Mouse (Mus musculus) layer of hippocampus, postnatal 14 days (tissue): ENCODE data around the gene Kcnj15. TPM values are rescaled to one million over a fixed set of nuclear protein-coding genes. Genes with fewer than 3 reads are reported as not detected.

Experiments used
- DNase-seq, 2 experiments: peaks; one replicate each; pipeline ENCODE4 v3.0.0; 2021 to 2022; ENCODE audit warnings: low spot score in 2 of 2, mixed read lengths in 1 of 2
- long read RNA-seq, 2 experiments: library from polyadenylated mRNA; stranded (forward); transcript quantifications; one replicate each; pipeline ENCODE4 v2.0.0; 2021
- total RNA-seq, 2 experiments: library from RNA; stranded (reverse); gene quantifications; 2 replicates each; pipeline ENCODE4 v1.2.3; 2021

Kcnj15 gene
- total RNA-seq: under 1 TPM; 0.07 to 0.12 TPM
- long read RNA-seq, experiment 1: 0 reads
- long read RNA-seq, experiment 2: 0 reads

DNA sequence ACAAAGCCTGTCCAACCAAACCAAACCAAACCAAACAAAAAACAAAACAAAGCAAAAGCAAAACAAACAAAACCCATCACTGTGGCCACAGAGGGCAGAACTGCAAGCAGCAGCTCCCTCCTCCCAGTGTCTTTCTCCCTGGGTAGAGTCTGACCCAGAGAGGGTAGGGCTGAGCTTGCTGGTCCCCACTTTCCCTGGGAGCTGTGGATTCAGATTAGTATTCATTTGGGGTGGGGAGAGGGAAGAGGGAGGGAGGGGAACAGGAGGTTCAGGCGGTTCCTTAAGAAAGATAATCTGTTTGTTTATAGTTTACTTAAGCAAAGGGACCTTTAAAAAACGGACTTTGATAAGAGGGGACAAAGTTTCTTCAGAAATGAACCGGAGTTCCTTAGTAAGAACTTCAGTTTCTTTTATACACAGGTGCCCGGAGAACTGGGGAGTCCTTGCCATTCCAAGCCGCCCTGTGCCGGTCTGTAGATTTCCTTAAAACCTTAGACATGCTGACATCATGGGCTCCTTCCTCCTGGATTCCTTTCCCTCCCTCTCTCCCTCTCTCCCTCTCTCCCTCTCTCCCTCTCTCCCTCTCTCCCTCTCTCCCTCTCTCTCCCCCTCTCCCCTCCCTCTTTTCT is at the start of gene Kcnj15:
Gene Kcnj15, plus strand, starts transcription at position 293 of the 629 bp plus-strand sequence.
- DNase-seq: no peak

DNA sequence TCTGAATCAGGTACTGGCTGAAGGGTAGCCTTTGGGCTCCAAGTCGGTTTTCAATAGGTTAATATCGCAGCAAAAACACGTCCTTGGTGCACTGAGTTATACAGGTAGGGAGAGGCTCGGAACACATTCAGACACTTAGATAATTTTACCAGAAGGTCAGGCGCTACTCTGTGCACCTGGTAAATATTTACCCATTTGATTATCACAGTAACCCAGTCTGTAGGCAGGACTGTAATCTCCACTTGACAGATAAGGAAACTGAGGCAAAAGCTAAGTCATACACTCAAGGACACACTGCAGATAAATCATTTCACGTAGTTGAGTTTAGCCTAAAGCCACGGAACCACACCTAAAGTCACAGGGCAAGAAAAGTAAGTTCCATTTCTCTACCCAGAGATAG is 49.1 kb upstream of the Kcnj15 start:
- no peak for DNase-seq

DNA sequence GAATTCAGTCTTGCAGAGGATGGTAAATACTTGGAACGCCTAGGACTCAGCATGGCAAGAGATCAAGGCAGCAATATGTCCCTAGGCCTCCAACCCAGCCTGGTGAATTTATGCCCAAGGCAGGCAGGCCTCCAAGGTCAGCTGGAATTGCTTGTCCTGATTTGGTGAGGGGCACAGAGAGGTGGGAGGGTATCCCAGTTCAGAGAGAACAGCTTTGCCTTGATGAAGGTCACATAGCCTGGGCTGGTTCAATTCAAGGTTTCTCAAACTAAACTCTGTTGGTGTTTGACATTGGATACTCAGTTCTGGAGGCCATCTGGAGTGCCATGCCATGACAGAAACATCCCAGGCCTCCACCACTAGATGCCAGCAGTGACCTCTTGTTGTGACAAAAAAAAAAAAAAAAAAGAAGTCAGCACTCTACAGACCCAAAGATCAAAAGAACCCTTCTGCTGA is 48.3 kb upstream of the Kcnj15 start:
- no peak for DNase-seq

DNA sequence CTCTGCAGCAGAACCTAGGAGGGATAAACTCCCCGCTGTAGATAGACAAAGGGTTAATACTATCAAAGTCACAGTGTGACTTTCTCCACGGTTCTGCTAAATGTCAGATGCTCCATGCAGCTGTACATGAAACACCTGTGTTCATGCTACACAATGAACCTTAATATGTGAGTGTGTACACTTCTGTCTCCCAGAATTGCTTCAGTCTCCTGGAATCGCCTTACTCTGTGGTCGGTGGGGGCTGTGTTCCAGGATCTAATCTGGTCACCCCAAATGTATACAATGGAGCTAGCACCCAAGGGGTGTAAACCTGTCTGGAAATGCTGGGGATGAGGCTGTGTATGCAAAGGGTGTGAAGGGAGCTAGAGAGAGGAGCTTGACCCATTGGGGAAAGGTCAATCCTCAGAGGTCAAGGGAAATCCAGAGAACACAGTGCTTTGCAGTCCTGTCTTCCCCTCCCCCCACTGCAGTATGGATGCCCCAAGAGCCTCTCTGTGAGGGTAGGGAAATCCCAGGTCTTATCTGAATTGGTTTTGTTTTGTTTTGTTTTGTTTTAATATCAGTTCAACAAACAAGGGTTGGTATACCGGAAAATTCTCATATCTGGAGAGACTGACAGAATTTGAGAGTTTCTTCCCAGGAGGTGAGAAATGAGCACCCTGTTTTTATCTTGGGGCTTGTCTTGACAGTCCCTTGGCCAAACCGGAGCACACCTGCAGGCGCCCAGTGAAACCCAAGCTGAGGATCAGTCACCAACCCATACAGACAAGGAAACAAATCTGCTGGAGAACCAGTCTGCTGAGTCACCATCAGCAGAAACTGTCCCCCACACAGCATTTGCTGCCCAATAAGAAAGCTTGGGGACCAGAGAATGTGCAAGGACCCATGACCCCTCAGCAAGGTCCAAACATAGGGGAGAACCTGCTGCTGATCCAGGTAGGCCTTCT is 42.8 kb upstream of the Kcnj15 start:
- DNase-seq: no peak

DNA sequence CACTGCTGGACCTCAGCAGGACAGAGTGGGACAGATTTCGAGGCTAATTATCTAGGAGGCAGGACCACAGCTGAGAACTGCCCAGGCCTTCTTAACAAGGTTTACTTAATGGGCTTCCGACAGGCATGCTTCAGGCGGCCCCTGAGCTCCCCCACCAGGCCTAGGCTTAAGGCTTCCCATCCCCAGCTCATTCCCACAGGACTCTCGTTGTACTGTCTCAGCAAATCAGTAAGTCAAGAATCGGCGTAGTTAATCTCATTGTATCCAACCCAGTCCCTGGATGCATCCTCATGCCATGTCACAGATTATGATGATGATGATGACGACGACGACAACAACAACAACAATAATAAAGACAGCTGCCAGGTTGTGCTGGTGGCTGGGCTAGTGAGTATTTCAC is 41.6 kb upstream of the Kcnj15 start:
- DNase-seq: no peak

DNA sequence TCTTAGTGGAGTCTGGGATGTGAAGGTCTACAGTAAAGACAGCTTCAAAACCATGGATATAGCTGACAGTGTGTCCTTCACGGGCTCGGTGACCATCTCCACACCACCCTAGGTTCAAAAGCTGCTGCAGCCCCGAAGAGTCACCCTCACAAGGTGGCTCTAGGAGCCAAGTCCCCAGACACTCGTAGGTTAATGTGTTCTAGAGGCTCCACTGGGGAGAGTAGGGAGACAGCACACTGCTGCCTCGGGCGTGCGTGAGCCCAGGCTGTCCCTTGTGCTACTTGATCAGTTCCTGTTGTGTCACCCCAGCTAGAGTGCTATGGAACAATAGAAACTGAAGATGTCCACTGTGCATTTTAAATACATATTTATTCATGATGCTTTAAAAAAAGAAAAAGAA is 41.0 kb upstream of the Kcnj15 start:
- DNase-seq: no peak

DNA sequence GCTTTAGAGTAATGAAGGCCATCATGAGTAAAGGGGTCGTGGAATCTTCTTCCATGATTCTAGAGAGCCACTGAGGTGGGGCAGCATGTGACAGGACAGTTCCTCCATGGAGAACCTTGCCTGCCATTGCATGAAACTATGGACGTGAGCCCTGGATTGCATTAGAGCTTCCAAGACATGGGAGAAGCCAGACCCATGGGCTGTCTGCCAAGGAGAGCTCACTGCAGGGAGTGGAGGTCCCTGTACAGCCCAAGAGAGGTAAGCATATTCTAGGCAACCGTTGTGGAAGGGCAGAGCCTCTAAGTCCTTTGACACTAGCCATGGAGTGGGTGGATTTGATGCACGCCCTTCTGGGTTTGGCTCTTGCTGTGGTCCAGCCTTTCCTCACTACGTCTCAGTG is 40.5 kb upstream of the Kcnj15 start:
- DNase-seq: no peak

DNA sequence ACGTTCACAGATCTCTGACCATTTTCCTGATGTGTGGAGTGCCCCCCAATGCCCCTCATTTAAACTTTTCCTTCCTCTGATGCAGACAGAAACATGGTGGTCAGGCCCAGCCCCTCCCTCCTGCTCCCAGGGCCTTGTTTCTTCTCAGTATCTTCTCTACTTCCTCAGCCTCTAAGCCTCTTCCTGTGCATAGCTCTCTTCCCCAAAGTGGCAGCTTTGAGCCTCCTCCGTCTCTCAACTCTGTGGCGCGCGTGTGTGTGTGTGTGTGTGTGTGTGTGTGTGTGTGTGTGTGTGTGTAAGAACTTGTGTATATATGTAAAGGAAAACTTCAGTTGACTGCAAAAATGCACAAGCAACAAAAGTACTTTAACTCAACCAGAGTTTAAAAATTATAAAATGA is 38.6 kb upstream of the Kcnj15 start:
- DNase-seq: no peak

DNA sequence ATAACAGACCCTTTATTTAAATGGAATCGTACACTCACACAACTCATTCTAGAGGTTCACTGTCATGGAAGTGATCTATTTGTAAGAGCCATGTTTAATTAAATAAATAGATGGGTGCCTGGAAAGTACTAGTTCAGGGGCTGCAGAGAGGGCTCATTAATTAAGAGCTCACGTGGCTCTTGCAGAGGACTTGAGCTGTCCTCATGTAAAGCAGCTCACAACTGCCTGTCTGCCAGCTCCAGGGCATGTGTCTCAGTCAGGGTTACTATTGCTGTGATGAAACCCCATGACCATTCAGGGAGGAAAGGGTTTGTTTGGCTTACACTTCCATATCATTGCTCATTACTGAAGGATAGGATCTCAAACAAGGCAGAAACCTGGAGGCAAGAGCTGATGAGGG is 37.9 kb upstream of the Kcnj15 start:
- DNase-seq: no peak

DNA sequence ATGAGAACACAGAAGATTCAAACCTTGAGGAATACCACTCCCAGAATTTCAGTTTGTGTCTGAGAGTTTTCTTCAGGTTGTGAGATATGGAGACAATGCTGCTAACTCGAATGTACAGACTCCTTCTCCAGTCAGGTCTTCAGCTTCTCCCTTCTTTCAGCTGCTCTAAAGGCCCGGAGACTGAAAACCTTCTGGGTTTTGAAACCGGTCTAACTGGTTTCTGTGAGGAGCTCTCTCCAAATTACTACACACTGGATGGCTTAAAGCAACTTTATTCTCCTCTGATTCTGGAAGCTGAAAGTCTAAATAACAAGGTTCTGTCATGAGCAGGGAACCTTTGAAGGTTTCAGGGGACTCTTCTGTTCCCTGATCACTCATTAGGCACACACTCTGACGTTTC is 36.3 kb upstream of the Kcnj15 start:
- DNase-seq: no peak

DNA sequence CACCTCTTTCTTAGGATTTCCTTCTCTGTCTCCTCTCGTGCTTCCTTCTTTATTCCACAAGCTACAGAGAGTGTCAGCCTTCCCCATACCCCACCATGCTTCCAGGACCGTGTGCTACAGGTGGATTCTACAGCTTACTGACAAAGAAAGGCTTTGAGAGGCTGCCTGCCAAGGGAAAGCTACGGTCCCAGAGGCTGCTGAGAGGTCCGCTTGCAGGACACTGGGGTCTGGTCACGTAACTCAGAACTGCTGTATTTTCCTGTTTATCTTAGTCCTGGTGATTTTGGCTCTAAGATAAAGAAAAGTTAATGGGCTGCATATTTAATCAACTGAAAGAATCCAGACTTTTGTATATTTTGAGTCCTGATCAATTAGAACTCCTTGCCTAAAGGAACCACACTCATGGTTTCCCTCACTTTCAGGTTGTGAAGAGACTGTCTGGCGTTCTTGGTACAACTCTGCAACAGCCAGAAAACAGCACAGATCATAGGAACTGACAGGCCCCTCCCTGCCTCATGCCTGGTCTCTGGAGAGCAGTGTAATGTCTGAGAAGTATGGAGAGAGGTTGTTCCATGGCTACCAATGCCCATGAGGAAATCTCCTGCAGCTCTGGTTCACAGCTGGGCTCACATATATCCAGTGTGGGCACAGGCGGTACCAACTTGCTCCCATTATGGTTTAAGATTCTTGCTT is 35.2 kb upstream of the Kcnj15 start:
- DNase-seq: no peak

DNA sequence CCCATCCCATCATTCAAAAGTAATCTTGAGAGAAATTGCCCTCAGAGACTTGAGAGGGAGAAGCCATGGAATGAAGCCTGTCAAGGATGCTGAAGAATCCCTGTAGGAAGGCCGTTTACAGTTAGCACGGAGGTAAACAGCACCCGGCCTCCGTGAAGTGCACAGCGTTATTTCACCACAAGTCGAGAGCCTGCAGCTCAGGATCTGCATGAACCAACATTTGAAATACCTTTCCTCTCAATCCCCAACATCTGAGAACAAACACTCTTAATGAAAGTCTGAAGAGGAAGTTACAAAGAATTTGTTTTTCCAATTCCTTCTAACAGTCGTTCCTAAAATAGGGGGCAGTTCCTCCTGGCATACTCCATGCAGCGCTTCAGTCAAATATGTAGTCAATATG is 33.9 kb upstream of the Kcnj15 start:
- no peak for DNase-seq

DNA sequence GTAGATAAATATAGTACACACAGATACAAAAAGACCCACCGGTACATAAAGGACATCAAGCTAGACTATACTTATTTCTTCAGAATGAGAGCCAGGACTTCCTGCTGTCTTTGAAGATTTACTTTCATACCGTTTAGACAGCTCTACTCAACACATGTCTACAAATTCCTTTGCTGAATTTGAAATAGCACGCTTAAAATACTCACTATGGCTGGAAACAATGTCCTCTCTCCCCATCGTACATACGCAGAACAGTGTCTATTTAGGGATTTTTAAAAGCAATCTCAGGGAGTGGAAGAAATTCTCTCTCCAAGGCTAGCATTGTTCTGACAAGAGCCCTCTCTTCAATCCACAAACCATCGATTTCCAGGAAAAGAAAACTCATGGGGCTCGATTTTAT is 32.1 kb upstream of the Kcnj15 start:
- no peak for DNase-seq

DNA sequence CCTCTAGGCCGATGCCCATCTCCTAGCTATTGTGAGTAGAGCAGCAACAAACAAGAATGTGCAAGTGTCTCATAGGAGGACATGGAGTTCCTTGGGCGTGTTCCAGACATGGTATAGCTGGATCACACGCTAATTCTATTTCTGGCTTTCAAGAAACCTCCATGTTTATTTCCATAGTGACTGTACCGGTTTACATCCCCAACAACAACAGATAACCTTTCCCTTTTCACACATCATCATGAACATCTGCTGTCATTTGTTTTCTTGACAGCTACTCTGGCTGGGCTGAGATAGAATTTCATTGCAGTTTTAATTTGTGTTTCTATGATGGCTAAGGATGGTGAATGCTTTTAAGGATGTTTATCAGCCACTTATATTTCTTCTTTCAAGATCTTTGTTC is 25.6 kb upstream of the Kcnj15 start:
- no peak for DNase-seq

DNA sequence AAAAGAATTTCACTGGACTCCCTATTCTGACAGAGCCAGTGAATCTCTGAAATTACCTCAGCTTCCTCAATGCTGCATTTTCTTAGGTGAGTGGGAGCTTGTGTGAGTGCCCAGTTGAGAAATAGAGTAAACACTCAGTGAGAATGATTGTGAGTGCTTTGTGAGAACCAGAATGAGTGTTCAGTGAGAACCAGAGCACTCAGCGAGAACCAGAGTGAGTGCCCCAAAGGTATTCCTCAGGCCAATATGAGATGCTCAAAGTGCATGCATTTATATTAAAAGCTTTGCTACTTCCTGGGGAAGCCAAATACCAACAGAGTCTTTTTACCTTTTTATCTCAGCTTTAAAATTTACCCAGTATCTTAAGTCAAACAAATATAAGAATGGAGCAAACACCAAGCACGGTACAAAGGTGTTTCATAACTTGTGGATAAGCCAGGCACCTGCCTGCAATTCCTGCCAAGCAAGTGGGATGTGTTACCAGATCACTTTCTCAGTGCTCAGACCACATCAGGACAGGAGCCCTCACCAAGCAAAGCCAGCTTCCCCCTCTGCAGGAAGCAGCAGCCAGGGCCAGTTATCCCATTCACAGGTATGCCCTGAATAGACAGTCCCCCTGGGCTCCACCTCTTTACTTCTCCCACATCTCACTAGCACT is 22.3 kb upstream of the Kcnj15 start:
- DNase-seq: no peak

DNA sequence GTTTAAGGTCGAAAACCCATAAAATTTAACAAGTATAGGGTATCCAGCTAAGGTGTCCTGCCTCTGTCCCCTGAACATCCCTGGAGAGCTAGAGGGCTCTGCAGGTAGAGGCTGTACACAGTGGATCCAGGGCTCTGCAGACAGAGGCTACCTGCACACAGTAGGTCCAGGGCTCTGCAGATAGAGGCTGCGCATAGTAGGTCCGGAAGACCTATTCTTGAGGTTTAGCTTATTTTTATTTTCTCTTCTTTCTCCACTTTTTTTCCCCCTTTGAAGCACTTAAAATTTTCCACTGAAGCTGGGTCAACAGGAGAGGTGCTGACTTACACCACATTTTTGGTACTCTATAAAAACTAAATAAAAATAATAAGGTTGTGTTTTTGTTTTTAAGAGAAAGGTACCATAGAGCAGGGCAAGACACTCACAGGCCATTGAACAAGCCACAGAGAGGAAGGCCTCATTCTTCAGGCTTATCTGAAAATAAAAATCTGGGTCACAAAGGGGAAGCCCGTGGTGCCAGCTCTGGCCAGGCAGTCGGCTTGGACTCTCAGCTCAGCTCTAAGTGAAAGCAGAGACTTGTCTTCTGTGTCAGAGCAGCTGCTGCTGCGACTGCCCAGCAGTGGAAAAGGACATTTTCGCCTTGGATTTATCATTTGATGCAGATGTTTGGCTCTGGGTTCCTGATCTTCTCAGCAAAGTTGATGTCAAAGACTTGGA is 18.0 kb upstream of the Kcnj15 start:
- no peak for DNase-seq

DNA sequence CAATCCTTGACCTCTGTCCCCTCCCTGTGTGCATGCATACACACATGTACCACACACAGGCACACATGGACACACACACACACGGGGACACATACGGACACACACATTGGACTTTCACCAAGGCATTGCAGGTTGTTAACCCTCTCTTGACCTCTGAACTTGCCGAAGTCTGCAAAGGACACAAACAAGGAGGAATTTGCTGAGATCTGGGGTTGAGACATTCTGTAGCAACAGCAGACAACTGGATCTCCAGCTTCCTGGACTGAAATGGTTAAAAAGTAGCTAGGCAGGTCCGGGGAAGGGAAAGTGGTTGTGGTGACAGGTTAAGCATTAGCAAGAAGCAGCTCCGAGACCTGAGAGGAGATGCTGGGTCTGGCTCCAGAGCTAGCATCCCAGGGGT is 16.7 kb upstream of the Kcnj15 start:
- no peak for DNase-seq

DNA sequence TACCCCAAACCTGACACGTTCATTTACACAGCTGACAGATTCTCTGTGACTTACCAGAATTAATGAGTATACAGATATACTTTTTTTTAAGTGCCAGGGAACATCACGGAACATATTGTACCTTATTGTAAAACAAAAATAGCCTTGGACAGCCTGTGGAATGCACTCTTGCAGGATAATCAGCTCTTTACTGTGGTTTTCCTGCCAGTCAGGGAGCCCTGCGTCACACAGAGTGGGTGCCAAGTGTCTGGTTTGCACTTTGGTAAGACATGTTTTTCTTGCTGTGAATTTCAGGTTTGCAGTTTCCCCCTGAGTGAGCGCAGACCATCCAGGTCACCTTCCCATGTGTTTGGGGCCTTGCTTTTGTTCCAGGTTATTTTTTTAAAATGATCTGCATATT is 15.8 kb upstream of the Kcnj15 start:
- DNase-seq: peak; percentile 28 to 49

DNA sequence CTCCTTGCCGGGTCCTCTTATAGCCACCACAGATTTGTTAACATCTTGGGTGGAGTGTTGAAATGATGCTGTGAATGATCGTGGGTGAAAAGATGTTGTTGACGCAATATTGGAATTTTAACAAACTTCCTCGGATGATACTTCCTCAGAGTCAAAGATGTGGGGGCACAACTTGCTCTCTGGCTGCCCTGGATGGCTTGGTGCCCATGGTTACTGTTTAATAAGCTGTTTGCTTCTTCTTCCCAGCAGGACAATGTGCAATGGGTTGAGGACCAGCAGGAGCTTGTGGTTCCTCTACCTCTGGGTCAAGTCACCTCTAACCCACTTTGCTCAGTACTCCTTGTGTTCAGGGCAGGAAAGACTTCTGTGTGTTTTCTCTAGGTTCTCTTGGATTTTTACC is 15.2 kb upstream of the Kcnj15 start:
- no peak for DNase-seq

DNA sequence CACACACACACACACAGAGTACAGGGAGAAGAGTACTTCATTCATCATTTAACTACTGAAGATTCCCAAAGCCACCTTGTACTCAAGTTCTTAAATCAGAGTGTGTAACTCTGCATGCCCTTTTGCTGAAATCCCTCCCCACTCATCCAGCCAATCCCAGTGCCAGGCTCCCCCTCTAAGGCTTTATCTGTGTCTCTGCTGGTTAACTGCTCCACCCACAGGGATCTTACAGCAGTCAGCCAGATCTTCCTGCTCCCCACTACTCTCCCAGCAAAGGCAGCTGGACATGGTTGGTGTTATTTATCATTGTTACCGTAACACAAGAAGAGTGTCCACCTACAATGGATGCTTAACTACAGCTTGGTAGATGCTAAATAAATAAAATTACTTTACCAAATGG is 14.0 kb upstream of the Kcnj15 start:
- no peak for DNase-seq
